Mouse (Mus musculus) midbrain, embryonic 10.5 days (tissue): ENCODE results near the gene Myo1h. TPM values are rescaled to one million over a fixed set of nuclear protein-coding genes. Genes with fewer than 3 reads are reported as not detected.
A peak's percentile ranks its signal among the peaks of the same experiment; 100 is the strongest.

ENCODE experiments used
- DNase-seq: peaks from one replicate; pipeline ENCODE4 v3.0.0-alpha.2; 2017; ENCODE audit warnings: low spot score
- H3K27ac ChIP-seq: fragments of 300-500 bp; sonication (generic); replicated peaks from 2 replicates; pipeline ENCODE4 v1.5.1; 2016; ENCODE audit warnings: mild to moderate bottlenecking
- H3K27me3 ChIP-seq: fragments of 300-500 bp; sonication (generic); 2 replicates; pipeline ENCODE4 v1.6.1; 2016; ENCODE audit warnings: low read depth, mild to moderate bottlenecking; ENCODE audit not compliant: poor library complexity, severe bottlenecking
- H3K36me3 ChIP-seq: fragments of 300-500 bp; sonication (generic); 2 replicates; pipeline ENCODE4 v1.6.1; 2016; ENCODE audit warnings: mild to moderate bottlenecking, moderate library complexity
- H3K4me1 ChIP-seq: fragments of 300-500 bp; sonication (generic); 2 replicates; pipeline ENCODE4 v1.6.1; 2016
- H3K4me3 ChIP-seq: fragments of 300-500 bp; sonication (generic); 2 replicates; pipeline ENCODE4 v1.5.1; 2016; ENCODE audit warnings: mild to moderate bottlenecking, moderate library complexity
- H3K9me3 ChIP-seq: fragments of 300-500 bp; sonication (generic); replicated peaks from 2 replicates; pipeline ENCODE4 v1.6.1; 2016; ENCODE audit warnings: mild to moderate bottlenecking
- WGBS: fragments of 180-500 bp; shearing (Covaris S2); methylation state at CpG from one replicate; pipeline ENCODE4 v1.1.7; 2016; 5-methylcytosine and 5-hydroxymethylcytosine counted together
- polyA plus RNA-seq: library from polyadenylated mRNA; unstranded; fragments of >200 nt; fragmentation: Nextera tagmentation; extraction: Ambion mirVana; gene quantifications from 2 replicates; pipeline ENCODE4 v1.2.1, GENCODE M21; 2016

The Myo1h gene
- 0.57 and 0.75 TPM in 2 replicates for polyA plus RNA-seq

- no peak within 1 kb of the TSS for H3K4me3 ChIP-seq
- WGBS: 49% methylated on average over 13 of the region's 13 CpGs
- no peak within 1 kb of the TSS; the same call in 1 of the 2 replicates for H3K27ac ChIP-seq
- no peaks in the 10 kb centered on the region for H3K9me3 ChIP-seq
- peaks cover 25% of the 10 kb centered on the region for H3K4me1 ChIP-seq
- peaks cover 75% of the 10 kb centered on the region for H3K27me3 ChIP-seq
- no peak for DNase-seq
- H3K36me3 ChIP-seq: no peaks in the 10 kb centered on the region
These were observed at the start of gene Myo1h for GRCm38 (mm10) chr5:114288874-114289273. TSS of gene Myo1h (plus strand) at chr5:114289166.

GRCm38 (mm10) chr5:114239737-114240136 is 49.2 kb upstream of the Myo1h start:
- no peak overlapping the region for H3K27ac ChIP-seq
- H3K4me3 ChIP-seq: no peak overlapping the region
- no peak for DNase-seq
- H3K27me3 ChIP-seq: 0 out of 2 replicates have a peak, but pooled peaks cover 12% of the 10 kb centered on the region
- H3K9me3 ChIP-seq: no peaks in the 10 kb centered on the region
- peaks cover 19% of the 10 kb centered on the region for H3K4me1 ChIP-seq
- 47% methylated on average over 14 of the region's 14 CpGs for WGBS
- no peaks in the 10 kb centered on the region for H3K36me3 ChIP-seq

GRCm38 (mm10) chr5:114246465-114246864 is 42.5 kb upstream of the Myo1h start:
- no peaks in the 10 kb centered on the region for H3K9me3 ChIP-seq
- H3K4me3 ChIP-seq: no peak overlapping the region
- no peak overlapping the region for H3K27ac ChIP-seq
- 80% methylated on average over 7 of the region's 7 CpGs for WGBS
- H3K4me1 ChIP-seq: peaks cover 18% of the 10 kb centered on the region
- peaks cover 30% of the 10 kb centered on the region for H3K27me3 ChIP-seq
- DNase-seq: no peak
- H3K36me3 ChIP-seq: no peaks in the 10 kb centered on the region

- Histone ChIP-seq H3K9me3 (no peaks in the 10 kb centered on the region), H3K27ac (peak overlapping the region; percentile 73), H3K4me3 (peak overlapping the region; percentile 35), H3K4me1 (peaks cover 18% of the 10 kb centered on the region), H3K27me3 (peaks cover 44% of the 10 kb centered on the region), H3K36me3 (no peaks in the 10 kb centered on the region)
- 22% methylated on average over 14 of the region's 14 CpGs for WGBS
- peak; percentile 82 for DNase-seq
These were observed 40.8 kb upstream of the Myo1h start for GRCm38 (mm10) chr5:114248174-114248589.

- no peak overlapping the region for H3K4me3 ChIP-seq
- DNase-seq: no peak
- H3K27me3 ChIP-seq: peaks cover 25% of the 10 kb centered on the region
- no peak overlapping the region for H3K27ac ChIP-seq
- H3K36me3 ChIP-seq: peaks cover 72% of the 10 kb centered on the region
- 84% methylated on average over 10 of the region's 10 CpGs for WGBS
- H3K4me1 ChIP-seq: peaks cover 23% of the 10 kb centered on the region
- H3K9me3 ChIP-seq: 0 out of 2 replicates have a peak, but pooled peaks cover 3% of the 10 kb centered on the region
These were observed 29.5 kb upstream of the Myo1h start for GRCm38 (mm10) chr5:114259495-114259894.

GRCm38 (mm10) chr5:114261494-114261893 is 27.5 kb upstream of the Myo1h start:
- Histone ChIP-seq H3K27me3 (peaks cover 25% of the 10 kb centered on the region), H3K4me3 (no peak overlapping the region), H3K4me1 (peaks cover 38% of the 10 kb centered on the region), H3K27ac (no peak overlapping the region), H3K9me3 (0 out of 2 replicates have a peak, but pooled peaks cover 3% of the 10 kb centered on the region), H3K36me3 (peaks cover 58% of the 10 kb centered on the region)
- DNase-seq: no peak

- 77% methylated on average over 8 of the region's 8 CpGs for WGBS
- no peak overlapping the region for H3K4me3 ChIP-seq
- peak overlapping the region; percentile 52 for H3K27ac ChIP-seq
- H3K36me3 ChIP-seq: peaks cover 38% of the 10 kb centered on the region
- H3K4me1 ChIP-seq: peaks cover 38% of the 10 kb centered on the region
- DNase-seq: peak; percentile 26
- H3K9me3 ChIP-seq: 0 out of 2 replicates have a peak, but pooled peaks cover 3% of the 10 kb centered on the region
- peaks cover 48% of the 10 kb centered on the region for H3K27me3 ChIP-seq
These were observed 24.9 kb upstream of the Myo1h start for GRCm38 (mm10) chr5:114264030-114264459.

- Histone ChIP-seq H3K27me3 (peaks cover 56% of the 10 kb centered on the region), H3K4me3 (no peak overlapping the region), H3K27ac (no peak overlapping the region), H3K9me3 (0 out of 2 replicates have a peak, but pooled peaks cover 3% of the 10 kb centered on the region), H3K4me1 (peaks cover 45% of the 10 kb centered on the region), H3K36me3 (peaks cover 31% of the 10 kb centered on the region)
- DNase-seq: no peak
- WGBS: 86% methylated on average over 8 of the region's 8 CpGs
These were observed 24.2 kb upstream of the Myo1h start for GRCm38 (mm10) chr5:114264791-114265190.

GRCm38 (mm10) chr5:114268646-114269045 is 20.3 kb upstream of the Myo1h start:
- Histone ChIP-seq H3K27ac (no peak overlapping the region), H3K4me1 (peaks cover 81% of the 10 kb centered on the region), H3K4me3 (no peak overlapping the region), H3K27me3 (peaks cover 94% of the 10 kb centered on the region), H3K9me3 (no peaks in the 10 kb centered on the region), H3K36me3 (no peaks in the 10 kb centered on the region)
- 35% methylated on average over 7 of the region's 7 CpGs for WGBS
- no peak for DNase-seq

- Histone ChIP-seq H3K27ac (peak overlapping the region; percentile 46; the same call in 1 of the 2 replicates), H3K4me3 (no peak overlapping the region), H3K4me1 (peaks cover 81% of the 10 kb centered on the region), H3K9me3 (no peaks in the 10 kb centered on the region), H3K36me3 (no peaks in the 10 kb centered on the region), H3K27me3 (peaks cover 100% of the 10 kb centered on the region)
- DNase-seq: no peak
- 82% methylated on average over 7 of the region's 7 CpGs for WGBS
These were observed 19.5 kb upstream of the Myo1h start for GRCm38 (mm10) chr5:114269499-114269898.

GRCm38 (mm10) chr5:114269984-114270383 is 19.0 kb upstream of the Myo1h start:
- H3K27me3 ChIP-seq: peaks cover 100% of the 10 kb centered on the region
- peaks cover 81% of the 10 kb centered on the region for H3K4me1 ChIP-seq

GRCm38 (mm10) chr5:114273693-114274402 is 15.1 kb upstream of the Myo1h start, which contains the start of gene Foxn4:
TSS of gene Foxn4 (minus strand) at chr5:114273807.
- H3K4me1 ChIP-seq: peaks cover 95% of the 10 kb centered on the region
- H3K36me3 ChIP-seq: no peaks in the 10 kb centered on the region
- peak; percentile 72 for DNase-seq
- H3K4me3 ChIP-seq: peak within 1 kb of the TSS; percentile 63
- H3K27me3 ChIP-seq: peaks cover 100% of the 10 kb centered on the region
- under 1% methylated on average over 56 of the region's 56 CpGs for WGBS
- H3K9me3 ChIP-seq: no peaks in the 10 kb centered on the region
- H3K27ac ChIP-seq: peak within 1 kb of the TSS; percentile 76

More at GRCm38 (mm10) chr5:114269984-114270383, 19.0 kb upstream of the Myo1h start:
- H3K4me3 ChIP-seq: no peak overlapping the region
- H3K36me3 ChIP-seq: no peaks in the 10 kb centered on the region
- no peaks in the 10 kb centered on the region for H3K9me3 ChIP-seq
- DNase-seq: no peak
- 17% methylated on average over 12 of the region's 12 CpGs for WGBS
- peak overlapping the region; percentile 46 for H3K27ac ChIP-seq

- 0 out of 2 replicates have a peak overlapping the region, but pooled peaks have one; percentile 4 for H3K4me3 ChIP-seq
- DNase-seq: peak; percentile 27
These were observed 13.6 kb upstream of the Myo1h start for GRCm38 (mm10) chr5:114275339-114275738.

More at GRCm38 (mm10) chr5:114275339-114275738, 13.6 kb upstream of the Myo1h start:
- 7% methylated on average over 8 of the region's 8 CpGs for WGBS
- Histone ChIP-seq H3K36me3 (no peaks in the 10 kb centered on the region), H3K27me3 (peaks cover 99% of the 10 kb centered on the region), H3K4me1 (peaks cover 91% of the 10 kb centered on the region), H3K9me3 (no peaks in the 10 kb centered on the region), H3K27ac (no peak overlapping the region)
